Mouse (Mus musculus) Patski (cell line): ENCODE results near the gene Ip6k1. TPM values are rescaled to one million over a fixed set of nuclear protein-coding genes. Genes with fewer than 3 reads are reported as not detected.

ENCODE experiments used
- ATAC-seq: fragments of 100-300 bp; one replicate; pipeline ENCODE4 v1.8.0; 2021
- CTCF ChIA-PET: fragments of 350-600 bp; sonication (Branson Sonifier 250); formaldehyde crosslinking; loops from one replicate; lab custom pipeline; 2022; ENCODE audit warnings: inconsistent platforms; lab: Charles Lee
- POLR2A ChIA-PET: fragments of 350-600 bp; sonication (Branson Sonifier 250); formaldehyde crosslinking; loops from one replicate; lab custom pipeline; 2022; ENCODE audit warnings: antibody characterized with exemption, inconsistent platforms; lab: Charles Lee
- DNase-seq: peaks from one replicate; pipeline ENCODE4 v3.0.0-alpha.2; 2011; ENCODE audit warnings: low read depth, low spot score
- H3K27me3 ChIP-seq: fragments of 371-371 bp; one replicate; pipeline ENCODE4 v1.5.1; 2021
- CTCF ChIP-seq: fragments of 100-300 bp; IDR thresholded peaks from one replicate; pipeline ENCODE4 v1.5.1; 2021
- in situ Hi-C: fragments of 300-500 bp; cut with MboI; formaldehyde crosslinking; loops from 3 replicates; pipeline ENCODE4 v1.11.1; 2018; ENCODE audit warnings: low pct_unique_long_range_greater_than_20kb, mixed read lengths
- polyA plus RNA-seq: library from polyadenylated mRNA; unstranded; gene quantifications from one replicate; pipeline ENCODE4 v1.2.3, GENCODE M21; 2021

Ip6k1 gene
- polyA plus RNA-seq, 1 experiment from 2014 or later = 83.8 TPM

DNA sequence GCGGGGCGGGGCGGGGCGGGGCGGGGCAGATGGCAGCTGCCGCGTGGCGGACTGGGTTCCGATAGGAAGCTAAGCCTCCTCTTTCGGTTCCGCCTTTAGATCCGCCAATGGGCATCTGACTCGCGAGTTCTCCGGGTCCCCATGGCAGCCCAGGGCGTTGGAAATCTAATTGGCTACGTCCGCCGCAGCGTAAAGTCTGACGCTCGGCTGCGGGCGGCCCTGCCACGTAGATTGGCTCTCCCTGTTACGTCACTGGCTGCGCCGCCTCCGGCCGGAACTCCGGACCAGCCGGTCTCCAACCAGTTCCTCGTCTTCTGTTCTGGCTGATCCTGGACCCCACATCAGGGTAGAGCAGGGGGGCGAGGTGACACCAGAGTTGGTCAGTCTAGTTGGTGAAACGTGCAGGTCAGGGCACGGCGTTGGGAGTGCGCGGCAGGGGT is 46.7 kb downstream of the Ip6k1 start, which contains the start of gene Gmppb:
Gmppb (plus strand) TSS at position 227 of the 440 bp plus-strand sequence.
- in situ Hi-C loops = no loop called here
- H3K27me3 ChIP-seq = no peaks in the 10 kb centered on the region
- TF ChIP-seq CTCF = no peak
- DNase-seq = peak; percentile 77
- POLR2A ChIA-PET = no interaction called here
- peak; percentile 92 for ATAC-seq
- CTCF ChIA-PET = interaction anchor here (0.9 to 2.8 kb wide), 3 partner anchors 10 to 86 kb away, joined by 3 to 10 read pairs (median 3); no protein-coding TSS in a partner anchor

DNA sequence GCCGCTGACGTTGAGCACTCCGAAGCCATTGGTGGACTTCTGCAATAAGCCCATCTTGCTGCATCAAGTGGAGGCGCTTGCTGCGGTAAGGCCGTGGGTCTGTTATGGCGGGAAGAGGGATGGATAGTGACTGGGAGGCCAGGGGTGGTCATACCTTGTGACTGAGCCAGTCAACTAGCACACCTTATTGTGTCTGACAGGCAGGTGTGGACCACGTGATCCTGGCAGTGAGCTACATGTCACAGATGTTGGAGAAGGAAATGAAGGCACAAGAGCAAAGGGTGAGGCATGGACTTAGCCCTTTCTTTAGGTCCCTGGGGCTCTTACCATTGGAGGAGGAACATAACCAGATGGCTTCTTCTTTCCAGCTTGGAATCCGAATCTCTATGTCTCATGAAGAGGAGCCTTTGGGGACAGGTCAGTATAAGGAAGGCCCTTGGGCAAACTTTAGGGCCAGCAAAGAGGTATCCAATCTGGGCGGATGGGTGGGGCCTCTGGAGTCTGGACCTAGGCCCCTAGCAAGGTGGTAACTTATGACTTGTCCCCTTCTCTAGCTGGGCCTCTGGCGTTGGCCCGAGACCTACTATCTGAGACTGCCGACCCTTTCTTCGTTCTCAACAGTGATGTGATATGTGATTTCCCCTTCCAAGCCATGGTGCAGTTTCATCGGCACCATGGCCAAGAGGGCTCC is 47.4 kb downstream of the Ip6k1 start:
- POLR2A ChIA-PET = no interaction called here
- CTCF ChIA-PET = interaction anchor here (2.8 kb wide), 1 partner anchor 87 kb away, joined by 10 read pairs; no protein-coding TSS in a partner anchor
- H3K27me3 ChIP-seq = no peaks in the 10 kb centered on the region
- ATAC-seq = no peak
- in situ Hi-C loops = no loop called here
- DNase-seq = no peak
- no peak for TF ChIP-seq CTCF

DNA sequence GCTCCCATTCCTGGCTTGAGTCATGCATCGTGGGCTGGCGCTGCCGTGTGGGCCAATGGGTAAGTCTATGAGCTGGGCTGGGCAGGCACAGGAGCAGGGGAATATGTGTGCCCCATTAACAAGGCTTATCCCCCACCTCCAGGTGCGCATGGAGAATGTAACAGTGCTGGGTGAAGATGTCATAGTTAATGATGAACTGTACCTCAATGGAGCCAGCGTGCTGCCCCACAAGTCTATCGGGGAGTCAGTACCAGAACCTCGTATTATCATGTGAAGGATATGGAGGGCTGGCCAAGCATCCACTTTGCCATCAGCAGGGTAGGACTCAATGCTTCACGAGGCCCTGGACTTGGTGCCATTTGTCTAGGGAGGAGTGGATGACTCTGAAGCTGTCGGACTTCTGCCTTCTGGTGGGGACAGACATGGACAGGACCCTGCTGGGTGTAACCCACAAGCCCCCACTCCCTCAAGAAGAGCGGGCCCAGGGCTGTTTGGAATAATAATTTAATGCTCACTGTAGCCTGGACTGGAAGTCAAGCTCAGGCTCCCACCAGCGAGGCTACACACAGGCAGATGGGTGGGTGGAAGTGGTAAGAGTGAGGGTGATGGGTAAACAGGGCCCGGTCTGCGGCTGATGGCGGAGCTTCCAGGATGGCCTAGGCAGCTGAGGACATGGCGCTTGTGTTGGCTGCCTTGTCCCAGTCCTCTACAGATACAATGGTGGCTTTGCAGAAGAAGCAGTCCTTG is 49.1 kb downstream of the Ip6k1 start:
- ATAC-seq = no peak
- ChIA-PET POLR2A (interaction anchor here (1.2 kb wide), 1 partner anchor 9 kb away, joined by 3 read pairs; no protein-coding TSS in a partner anchor), CTCF (interaction anchor here (2.8 to 3.3 kb wide), 2 partner anchors 89 to 147 kb away, joined by 10 to 14 read pairs; no protein-coding TSS in a partner anchor)
- no peaks in the 10 kb centered on the region for H3K27me3 ChIP-seq
- in situ Hi-C loops = no loop called here
- TF ChIP-seq CTCF = no peak
- DNase-seq = no peak

DNA sequence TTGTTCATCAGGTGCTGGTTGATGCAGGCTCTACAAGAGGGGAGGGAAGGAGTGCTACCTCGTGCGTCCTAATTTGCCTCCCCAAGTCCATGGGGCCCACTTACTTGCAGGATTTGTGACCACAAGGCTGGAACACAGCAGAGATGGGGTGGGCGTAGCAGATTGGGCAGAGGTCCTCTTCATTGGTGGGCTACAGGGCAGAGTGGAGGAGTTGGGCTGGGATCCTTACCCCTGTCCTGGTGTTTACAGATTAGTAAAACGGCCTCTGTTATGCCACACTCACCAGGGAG is 49.6 kb downstream of the Ip6k1 start:
- no peak for TF ChIP-seq CTCF
- no peaks in the 10 kb centered on the region for H3K27me3 ChIP-seq
- in situ Hi-C loops = no loop called here
- POLR2A ChIA-PET = interaction anchor here (1.2 kb wide), 1 partner anchor 9 kb away, joined by 3 read pairs; no protein-coding TSS in a partner anchor
- no peak for DNase-seq
- CTCF ChIA-PET = interaction anchor here (1.1 to 3.3 kb wide), 3 partner anchors 8 to 147 kb away, joined by 4 to 14 read pairs (median 10); no protein-coding TSS in a partner anchor
- ATAC-seq = no peak

DNA sequence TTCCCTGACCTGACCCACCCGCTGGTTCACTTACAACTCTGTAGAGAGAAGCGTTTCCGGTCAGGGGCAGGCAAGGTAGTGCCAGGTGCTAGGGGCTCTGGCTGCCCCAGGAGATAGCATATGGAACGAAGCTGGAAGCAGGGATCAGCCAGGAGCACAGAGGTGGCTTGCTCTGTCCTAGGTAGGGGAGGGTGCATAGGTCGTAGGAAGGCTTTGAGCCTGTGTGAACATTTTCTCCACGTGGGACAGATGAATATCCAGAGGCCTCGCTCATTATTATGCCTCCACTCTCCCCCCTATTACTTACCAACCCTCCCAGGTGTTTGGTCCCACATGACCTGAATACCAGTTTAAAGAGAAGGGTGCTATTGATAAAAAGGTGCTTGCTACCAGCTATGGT is 50.1 kb downstream of the Ip6k1 start:
- no peaks in the 10 kb centered on the region for H3K27me3 ChIP-seq
- ATAC-seq (no peak), DNase-seq (no peak)
- ChIA-PET CTCF (interaction anchor here (1.1 to 3.3 kb wide), 9 partner anchors 9 to 152 kb away, joined by 3 to 14 read pairs (median 4); partner anchors contain the start of gene Cdhr4), POLR2A (interaction anchor here (0.6 to 1.2 kb wide), 2 partner anchors 8 to 26 kb away, joined by 3 to 4 read pairs; no protein-coding TSS in a partner anchor)
- no peak for TF ChIP-seq CTCF
- in situ Hi-C loops = no loop called here

DNA sequence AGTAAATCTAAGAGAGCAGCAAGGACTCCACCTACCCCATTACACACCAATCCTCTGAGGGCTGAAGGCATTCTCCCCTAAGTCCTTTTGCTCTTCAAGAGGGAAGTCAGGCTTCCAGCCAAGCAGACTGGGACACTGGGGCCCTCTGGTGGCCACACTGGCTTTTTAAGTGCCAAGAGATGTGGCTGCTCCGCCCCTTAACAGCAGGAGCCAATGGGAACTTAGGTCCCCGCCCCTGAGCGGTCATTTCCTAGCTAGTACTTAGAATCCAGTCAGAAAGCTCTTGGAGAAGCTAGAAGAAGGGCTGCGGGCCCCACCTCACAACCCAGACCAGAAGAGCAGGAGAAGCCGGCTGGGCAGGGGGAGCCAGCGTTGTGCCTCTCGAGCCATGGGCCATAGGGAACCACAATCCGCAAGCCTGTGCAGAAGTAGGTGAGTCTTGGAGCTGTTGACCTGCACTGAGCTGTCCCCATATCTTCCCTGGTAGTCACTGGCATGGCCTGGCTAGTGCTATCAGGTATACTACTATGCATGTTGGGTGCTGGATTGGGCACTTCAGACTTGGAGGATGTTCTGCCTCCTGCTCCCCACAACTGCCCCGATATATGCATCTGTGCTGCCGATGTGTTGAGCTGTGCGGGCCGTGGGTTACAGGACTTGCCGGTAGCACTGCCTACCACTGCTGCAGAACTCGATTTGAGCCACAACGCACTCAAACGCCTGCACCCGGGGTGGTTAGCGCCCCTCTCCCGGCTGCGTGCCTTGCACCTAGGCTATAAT is 50.8 kb downstream of the Ip6k1 start, which contains the start of gene Amigo3:
Amigo3 (plus strand) TSS at position 275 of the 780 bp plus-strand sequence.
- POLR2A ChIA-PET = interaction anchor here (0.6 to 1.2 kb wide), 2 partner anchors 7 to 27 kb away, joined by 3 to 4 read pairs; no protein-coding TSS in a partner anchor
- DNase-seq (peak; percentile 77), ATAC-seq (peak; percentile 20)
- in situ Hi-C loops = no loop called here
- no peak for TF ChIP-seq CTCF
- H3K27me3 ChIP-seq = no peaks in the 10 kb centered on the region
- CTCF ChIA-PET = interaction anchor here (0.7 to 3.3 kb wide), 15 partner anchors 10 to 153 kb away, joined by 3 to 14 read pairs (median 3); partner anchors contain the start of gene Cdhr4

DNA sequence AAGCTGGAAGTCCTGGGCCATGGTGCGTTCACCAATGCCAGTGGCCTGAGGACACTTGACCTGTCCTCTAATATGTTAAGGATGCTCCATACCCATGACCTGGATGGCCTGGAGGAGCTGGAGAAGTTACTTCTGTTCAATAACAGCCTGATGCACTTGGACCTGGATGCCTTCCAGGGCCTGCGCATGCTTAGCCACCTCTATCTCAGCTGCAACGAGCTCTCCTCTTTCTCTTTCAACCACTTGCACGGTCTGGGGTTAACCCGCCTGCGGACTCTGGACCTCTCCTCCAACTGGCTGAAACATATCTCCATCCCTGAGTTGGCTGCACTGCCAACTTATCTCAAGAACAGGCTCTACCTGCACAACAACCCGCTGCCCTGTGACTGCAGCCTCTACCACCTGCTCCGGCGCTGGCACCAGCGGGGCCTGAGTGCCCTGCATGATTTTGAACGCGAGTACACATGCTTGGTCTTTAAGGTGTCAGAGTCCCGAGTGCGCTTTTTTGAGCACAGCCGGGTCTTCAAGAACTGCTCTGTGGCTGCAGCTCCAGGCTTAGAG is 51.4 kb downstream of the Ip6k1 start:
- POLR2A ChIA-PET = no interaction called here
- H3K27me3 ChIP-seq = no peaks in the 10 kb centered on the region
- no peak for ATAC-seq
- in situ Hi-C loops = no loop called here
- no peak for DNase-seq
- TF ChIP-seq CTCF = no peak
- CTCF ChIA-PET = interaction anchor here (0.8 to 3.3 kb wide), 6 partner anchors 14 to 149 kb away, joined by 3 to 14 read pairs (median 3); no protein-coding TSS in a partner anchor

DNA sequence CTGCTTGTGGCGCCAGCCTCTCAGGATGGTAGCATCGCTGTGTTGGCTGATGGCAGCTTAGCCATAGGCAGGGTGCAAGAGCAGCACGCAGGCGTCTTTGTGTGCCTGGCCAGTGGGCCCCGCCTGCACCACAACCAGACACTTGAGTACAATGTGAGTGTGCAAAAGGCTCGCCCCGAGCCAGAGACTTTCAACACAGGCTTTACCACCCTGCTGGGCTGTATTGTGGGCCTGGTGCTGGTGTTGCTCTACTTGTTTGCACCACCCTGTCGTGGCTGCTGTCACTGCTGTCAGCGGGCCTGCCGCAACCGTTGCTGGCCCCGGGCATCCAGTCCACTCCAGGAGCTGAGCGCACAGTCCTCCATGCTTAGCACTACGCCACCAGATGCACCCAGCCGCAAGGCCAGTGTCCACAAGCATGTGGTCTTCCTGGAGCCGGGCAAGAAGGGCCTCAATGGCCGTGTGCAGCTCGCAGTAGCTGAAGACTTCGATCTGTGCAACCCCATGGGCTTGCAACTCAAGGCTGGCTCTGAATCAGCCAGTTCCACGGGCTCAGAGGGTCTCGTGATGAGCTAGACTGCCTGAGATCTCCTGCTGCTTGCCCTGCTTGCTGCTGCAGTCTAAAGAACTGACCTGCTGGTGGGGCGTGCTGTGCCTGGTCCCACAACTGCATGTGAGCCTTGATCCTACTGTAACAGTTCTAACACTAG is 52.2 kb downstream of the Ip6k1 start:
- POLR2A ChIA-PET = no interaction called here
- no peaks in the 10 kb centered on the region for H3K27me3 ChIP-seq
- DNase-seq = no peak
- CTCF ChIA-PET = interaction anchor here (0.9 to 3.3 kb wide), 3 partner anchors 10 to 150 kb away, joined by 3 to 14 read pairs (median 7); no protein-coding TSS in a partner anchor
- ATAC-seq = no peak
- no peak for TF ChIP-seq CTCF
- in situ Hi-C loops = loop anchor here (5.0 kb wide), 2 partner anchors 87 to 162 kb away; no protein-coding TSS in a partner anchor

DNA sequence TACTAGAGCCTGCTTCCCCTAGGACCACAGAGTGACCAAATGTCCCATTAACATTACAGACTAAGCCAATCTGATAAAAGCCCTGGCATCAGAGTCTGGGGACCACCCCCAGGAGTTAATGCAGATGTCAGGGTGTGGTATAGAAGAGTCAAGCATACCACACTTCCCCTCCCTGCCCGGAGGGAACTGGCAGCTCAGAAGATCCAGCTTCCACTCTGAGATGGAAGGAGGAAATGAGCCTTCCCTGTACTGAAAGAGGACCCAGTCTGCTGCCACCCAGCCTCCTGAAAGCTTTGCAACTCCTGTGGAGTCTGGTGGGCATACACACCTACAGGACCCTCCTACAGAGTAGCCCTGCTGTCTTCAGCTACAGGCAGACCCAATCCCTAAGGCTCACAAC is 52.8 kb downstream of the Ip6k1 start:
- ChIA-PET CTCF (interaction anchor here (0.9 to 2.4 kb wide), 3 partner anchors 10 to 14 kb away, joined by 3 to 7 read pairs (median 3); no protein-coding TSS in a partner anchor), POLR2A (no interaction called here)
- in situ Hi-C loops = loop anchor here (5.0 kb wide), 2 partner anchors 88 to 163 kb away; no protein-coding TSS in a partner anchor
- ATAC-seq = no peak
- TF ChIP-seq CTCF = no peak
- no peak for DNase-seq
- no peaks in the 10 kb centered on the region for H3K27me3 ChIP-seq
